Mouse (Mus musculus) ES-Bruce4 (cell line): Measurements from ENCODE around the gene 1700008O03Rik. TPM values are rescaled to one million over a fixed set of nuclear protein-coding genes. Genes with fewer than 3 reads are reported as not detected.

Experiments
- H3K27ac ChIP-seq: 2 replicates; pipeline ENCODE4 v1.5.1; 2012; ENCODE audit warnings: low read length, inconsistent platforms; ENCODE audit not compliant: insufficient read depth
- H3K27me3 ChIP-seq: 2 replicates; pipeline ENCODE4 v1.6.1; 2012; ENCODE audit warnings: mild to moderate bottlenecking, low read length, inconsistent platforms; ENCODE audit not compliant: control insufficient read depth, poor library complexity, insufficient read depth, severe bottlenecking
- H3K36me3 ChIP-seq: 2 replicates; pipeline ENCODE4 v1.6.1; 2012; ENCODE audit warnings: inconsistent platforms, mild to moderate bottlenecking, low read length, moderate library complexity; ENCODE audit not compliant: control insufficient read depth, poor library complexity, insufficient read depth, severe bottlenecking
- H3K4me1 ChIP-seq: one replicate; pipeline ENCODE4 v1.8.1; 2011; ENCODE audit warnings: low read length; ENCODE audit not compliant: control insufficient read depth, insufficient read depth
- H3K4me3 ChIP-seq: 2 replicates; pipeline ENCODE4 v1.5.1; 2011; ENCODE audit warnings: low read depth, mild to moderate bottlenecking, low read length
- H3K9ac ChIP-seq: 2 replicates; pipeline ENCODE4 v1.6.1; 2012; ENCODE audit warnings: low read depth, mild to moderate bottlenecking, inconsistent platforms; ENCODE audit not compliant: poor library complexity, severe bottlenecking
- H3K9me3 ChIP-seq: replicated peaks from 2 replicates; pipeline ENCODE4 v1.6.1; 2012; ENCODE audit warnings: mild to moderate bottlenecking, low read length, inconsistent platforms; ENCODE audit not compliant: control insufficient read depth, poor library complexity, insufficient read depth, severe bottlenecking
- CTCF ChIP-seq: IDR thresholded peaks from one replicate; pipeline ENCODE4 v1.8.1; 2011; ENCODE audit warnings: low read depth, low read length
- EP300 ChIP-seq: IDR thresholded peaks from 2 replicates; pipeline ENCODE4 v1.6.1; 2011; ENCODE audit warnings: low read depth, low read length; ENCODE audit not compliant: insufficient read depth
- POLR2A ChIP-seq: IDR thresholded peaks from one replicate; pipeline ENCODE4 v1.8.1; 2011; ENCODE audit warnings: low read length; ENCODE audit not compliant: insufficient read depth
- polyA plus RNA-seq: library from polyadenylated mRNA; stranded (reverse); fragments of >200 nt; gene quantifications from 2 replicates; pipeline ENCODE4 v1.2.4, GENCODE M21; 2011; ENCODE audit warnings: low read depth; ENCODE audit not compliant: missing spikeins, insufficient read depth, insufficient read length

1700008O03Rik gene
- polyA plus RNA-seq, 1 experiment, result 8.3 TPM

DNA sequence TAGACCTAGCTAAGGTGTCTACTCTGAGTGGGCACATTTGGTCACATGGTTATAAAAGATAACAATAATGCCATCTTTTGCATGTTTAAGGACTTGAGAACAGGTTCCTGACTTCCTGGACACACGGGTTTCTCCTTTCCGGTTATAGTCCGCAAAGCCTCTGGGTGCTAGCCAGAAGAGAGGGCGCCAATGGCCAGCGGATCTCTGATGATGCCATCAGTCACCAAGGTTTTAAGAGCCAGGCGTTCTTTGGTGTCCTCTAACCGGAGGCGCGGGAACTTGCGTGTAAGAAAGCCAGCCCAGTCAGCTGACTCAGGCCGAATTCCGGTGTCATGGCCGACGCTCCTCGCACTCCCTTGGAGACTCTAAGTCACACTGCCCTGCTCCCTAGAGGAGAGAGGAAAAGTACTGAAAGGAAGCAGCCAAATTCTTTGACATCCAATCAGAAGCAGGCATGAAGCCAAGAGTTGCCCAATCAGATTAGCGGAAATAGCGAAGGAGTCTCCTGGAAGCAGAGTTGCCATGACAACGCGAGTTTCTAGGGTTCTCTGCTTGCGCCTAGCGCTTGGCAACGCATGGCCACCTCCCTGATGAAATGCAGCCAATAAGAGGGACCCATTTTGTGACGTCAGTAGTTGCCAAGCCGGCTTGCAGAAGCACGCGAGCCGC is 19.9 kb upstream of the 1700008O03Rik start:
- Histone ChIP-seq H3K27ac (peak overlapping the region; percentile 80), H3K9me3 (no peaks in the 10 kb centered on the region), H3K27me3 (no peaks in the 10 kb centered on the region), H3K9ac (peak overlapping the region; percentile 73), H3K36me3 (no peaks in the 10 kb centered on the region), H3K4me1 (peaks cover 3% of the 10 kb centered on the region), H3K4me3 (peak overlapping the region; percentile 92)
- TF ChIP-seq EP300 (0 out of 2 replicates have a peak, but pooled peaks have one; percentile 39), POLR2A (peak; percentile 74), CTCF (no peak)

DNA sequence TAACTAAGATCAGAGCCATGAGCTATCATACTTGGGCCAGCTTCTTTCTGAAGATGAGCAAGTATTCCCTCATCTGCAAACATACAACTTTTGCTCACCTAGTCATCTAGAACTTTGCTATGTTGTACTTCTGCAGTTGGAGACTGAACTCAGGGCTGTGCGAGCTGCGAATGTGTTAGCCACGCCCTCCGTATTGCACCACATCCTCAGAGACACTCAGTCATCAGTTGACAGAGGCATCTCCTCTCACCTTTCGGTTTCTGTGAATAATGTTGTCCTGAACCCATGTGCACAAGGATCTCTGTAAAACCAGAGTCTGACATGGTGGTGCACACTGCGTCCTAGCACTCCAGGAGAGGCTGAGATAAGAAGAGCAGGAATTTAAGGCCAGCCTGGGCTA is 16.1 kb upstream of the 1700008O03Rik start:
- no peak overlapping the region for H3K27ac ChIP-seq
- H3K9me3 ChIP-seq, result no peaks in the 10 kb centered on the region
- no peaks in the 10 kb centered on the region for H3K36me3 ChIP-seq
- no peak for TF ChIP-seq CTCF
- TF ChIP-seq EP300, result no peak
- TF ChIP-seq POLR2A, result no peak
- no peaks in the 10 kb centered on the region for H3K27me3 ChIP-seq
- H3K4me3 ChIP-seq, result no peak overlapping the region
- no peak overlapping the region for H3K9ac ChIP-seq
- peaks cover 3% of the 10 kb centered on the region for H3K4me1 ChIP-seq

DNA sequence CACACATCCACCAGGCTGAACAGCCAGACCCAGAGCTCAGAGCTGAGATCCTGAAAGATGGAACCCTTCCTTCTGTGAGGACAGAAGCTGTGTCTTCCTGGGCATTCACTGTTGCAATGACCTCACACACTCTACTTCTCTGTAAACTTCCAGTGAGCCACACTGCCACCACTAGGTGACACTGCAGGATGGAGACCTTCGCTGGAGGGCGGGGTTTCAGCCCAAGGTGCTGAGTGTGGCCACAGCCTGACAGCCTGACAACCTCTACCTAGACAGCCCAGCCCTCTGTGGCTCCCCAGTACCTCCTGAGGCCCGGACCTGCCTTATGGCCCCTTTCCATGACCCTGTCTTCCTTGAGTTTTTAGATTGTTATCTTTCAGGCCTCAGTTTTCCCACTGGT is 12.9 kb upstream of the 1700008O03Rik start:
- TF ChIP-seq POLR2A (no peak), CTCF (peak; percentile 91), EP300 (0 out of 2 replicates have a peak, but pooled peaks have one; percentile 47)
- H3K36me3 ChIP-seq, result no peaks in the 10 kb centered on the region
- no peaks in the 10 kb centered on the region for H3K9me3 ChIP-seq
- no peak overlapping the region for H3K27ac ChIP-seq
- H3K27me3 ChIP-seq, result no peaks in the 10 kb centered on the region
- H3K4me1 ChIP-seq, result peaks cover 2% of the 10 kb centered on the region
- no peak overlapping the region for H3K9ac ChIP-seq
- no peak overlapping the region for H3K4me3 ChIP-seq

DNA sequence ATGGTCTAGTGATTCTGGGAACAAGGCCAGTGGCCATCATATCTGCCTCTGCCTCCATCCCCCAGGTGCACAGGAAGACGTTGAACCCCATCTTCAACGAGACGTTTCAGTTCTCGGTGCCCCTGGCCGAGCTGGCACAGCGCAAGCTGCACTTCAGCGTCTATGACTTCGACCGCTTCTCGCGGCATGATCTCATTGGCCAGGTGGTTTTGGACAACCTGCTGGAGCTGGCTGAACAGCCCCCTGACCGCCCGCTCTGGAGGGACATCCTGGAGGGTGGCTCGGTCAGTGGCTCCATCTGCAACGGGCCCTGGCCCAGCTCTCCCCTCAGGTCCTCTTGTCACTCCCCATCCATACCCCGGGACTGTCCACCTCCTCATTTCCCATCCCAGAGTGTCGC is 7.7 kb upstream of the 1700008O03Rik start:
- Histone ChIP-seq H3K27ac (no peak overlapping the region), H3K27me3 (no peaks in the 10 kb centered on the region), H3K9me3 (no peaks in the 10 kb centered on the region), H3K36me3 (no peaks in the 10 kb centered on the region), H3K4me3 (no peak overlapping the region), H3K9ac (no peak overlapping the region), H3K4me1 (peaks cover 2% of the 10 kb centered on the region)
- TF ChIP-seq CTCF (no peak), POLR2A (no peak), EP300 (no peak)

DNA sequence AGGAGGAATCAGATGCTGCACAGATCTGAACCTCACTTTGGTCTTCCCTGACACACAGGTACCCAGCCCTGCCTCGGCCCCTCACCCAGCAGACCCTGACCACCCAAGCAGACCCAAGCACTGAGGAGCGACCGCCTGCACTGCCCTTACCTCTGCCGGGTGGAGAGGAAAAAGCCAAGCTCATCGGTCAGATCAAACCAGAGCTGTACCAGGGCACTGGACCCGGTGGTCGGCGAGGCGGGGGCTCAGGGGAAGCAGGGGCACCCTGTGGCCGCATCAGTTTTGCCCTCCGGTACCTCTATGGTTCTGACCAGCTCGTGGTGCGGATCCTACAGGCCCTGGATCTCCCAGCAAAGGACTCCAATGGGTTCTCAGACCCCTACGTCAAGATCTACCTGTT is 6.7 kb upstream of the 1700008O03Rik start:
- no peak overlapping the region for H3K27ac ChIP-seq

DNA sequence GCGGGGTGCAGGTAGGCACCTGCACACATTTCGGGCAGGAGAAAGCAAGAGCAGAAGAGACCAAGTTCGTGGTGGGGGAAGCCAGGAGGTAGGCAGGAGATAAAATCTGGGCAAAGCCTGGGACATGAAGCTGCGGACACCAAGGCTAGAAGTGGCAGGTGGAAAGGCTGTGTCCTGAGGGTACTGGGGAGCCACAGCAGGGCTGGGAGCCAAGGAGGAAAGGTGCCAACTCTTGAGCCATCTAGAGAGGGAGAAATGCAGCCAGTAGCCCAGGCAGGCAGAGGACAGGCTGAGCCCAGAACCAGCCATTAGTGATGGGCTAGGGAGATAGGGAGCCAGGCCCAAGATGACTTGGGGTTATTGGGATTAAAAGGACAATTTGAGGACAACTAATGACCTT is 6.2 kb upstream of the 1700008O03Rik start:
- Histone ChIP-seq H3K4me3 (no peak overlapping the region), H3K9me3 (no peaks in the 10 kb centered on the region), H3K4me1 (peaks cover 2% of the 10 kb centered on the region), H3K27me3 (no peaks in the 10 kb centered on the region), H3K9ac (no peak overlapping the region), H3K36me3 (no peaks in the 10 kb centered on the region), H3K27ac (no peak overlapping the region)
- no peak for TF ChIP-seq CTCF
- TF ChIP-seq EP300, result no peak
- TF ChIP-seq POLR2A, result no peak

More for the DNA sequence above, 6.7 kb upstream of the 1700008O03Rik start:
- Histone ChIP-seq H3K27me3 (no peaks in the 10 kb centered on the region), H3K36me3 (no peaks in the 10 kb centered on the region), H3K9ac (no peak overlapping the region), H3K9me3 (no peaks in the 10 kb centered on the region), H3K4me3 (no peak overlapping the region), H3K4me1 (peaks cover 2% of the 10 kb centered on the region)
- TF ChIP-seq POLR2A (no peak), EP300 (no peak), CTCF (no peak)
